Mouse (Mus musculus): ENCODE measurements around the gene Tmem114. TPM values are rescaled to one million over a fixed set of nuclear protein-coding genes. Genes with fewer than 3 reads are reported as not detected.
A peak's percentile ranks its signal among the peaks of the same experiment; 100 is the strongest.

Tmem114 gene
- polyA plus RNA-seq, 1 experiment from 2014 or later: not detected

DNA sequence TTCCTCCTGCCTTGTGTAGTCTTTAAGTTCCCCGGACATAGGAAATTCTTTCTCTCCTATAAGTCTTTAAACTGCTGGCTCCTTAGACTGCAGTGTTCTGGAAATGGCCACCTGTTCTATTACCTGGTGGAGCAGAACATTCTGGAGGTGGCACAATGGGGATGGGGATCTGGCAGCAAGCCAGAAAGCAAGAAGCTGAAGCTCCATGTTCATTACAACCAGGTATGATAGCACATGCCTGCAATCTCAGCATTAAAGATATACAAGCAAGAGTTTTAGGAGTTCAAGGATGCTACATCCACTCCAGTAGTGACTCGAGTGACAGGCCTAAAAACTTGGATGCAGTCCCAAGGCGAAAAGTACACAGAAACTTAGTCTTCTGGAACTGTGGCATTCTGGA, 7.7 kb upstream of the Tmem114 start:
- DNase-seq (ENCODE audit: low spot score) (no peak), ATAC-seq (ENCODE audit: insufficient read depth, low FRiP score, low TSS enrichment) (no peak)
- Histone ChIP-seq H3K27me3 (ENCODE audit: control insufficient read depth, insufficient read depth, low read length) (no peaks in the 10 kb centered on the region), H3K36me3 (ENCODE audit: control insufficient read depth, insufficient read depth, low read length) (no peaks in the 10 kb centered on the region), H3K9ac (ENCODE audit: low read length) (no peak overlapping the region), H3K4me3 (ENCODE audit: low read depth, low read length) (no peak overlapping the region), H3K4me1 (ENCODE audit: control insufficient read depth, insufficient read depth, low read length) (no peaks in the 10 kb centered on the region), H3K9me3 (ENCODE audit: control insufficient read depth, low read length) (no peaks in the 10 kb centered on the region), H3K4me2 (ENCODE audit: low read depth) (no peak overlapping the region), H3K27ac (ENCODE audit: low read depth, low read length) (no peak overlapping the region)
- 88% methylated on average over 3 of the region's 3 CpGs for WGBS

DNA sequence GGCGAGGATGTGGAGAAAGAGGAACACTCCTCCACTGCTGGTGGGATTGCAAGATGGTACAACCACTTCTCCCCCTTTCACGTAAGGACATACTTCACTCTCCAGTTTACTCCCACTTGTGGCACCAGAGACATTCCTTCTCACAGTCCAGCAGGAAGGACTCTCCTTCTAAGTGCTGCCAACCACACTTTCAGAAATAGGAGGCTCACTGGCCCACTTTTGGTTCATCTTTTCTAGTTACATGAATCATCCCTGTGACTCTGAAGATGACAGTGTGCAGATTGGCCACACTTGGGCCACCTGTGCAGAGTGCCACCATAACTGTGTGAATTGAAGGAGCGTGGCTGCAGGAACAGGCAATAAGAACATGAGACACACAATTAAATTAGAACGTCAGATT, 4.6 kb upstream of the Tmem114 start:
- ATAC-seq (ENCODE audit: insufficient read depth, low FRiP score, low TSS enrichment): no peak

DNA sequence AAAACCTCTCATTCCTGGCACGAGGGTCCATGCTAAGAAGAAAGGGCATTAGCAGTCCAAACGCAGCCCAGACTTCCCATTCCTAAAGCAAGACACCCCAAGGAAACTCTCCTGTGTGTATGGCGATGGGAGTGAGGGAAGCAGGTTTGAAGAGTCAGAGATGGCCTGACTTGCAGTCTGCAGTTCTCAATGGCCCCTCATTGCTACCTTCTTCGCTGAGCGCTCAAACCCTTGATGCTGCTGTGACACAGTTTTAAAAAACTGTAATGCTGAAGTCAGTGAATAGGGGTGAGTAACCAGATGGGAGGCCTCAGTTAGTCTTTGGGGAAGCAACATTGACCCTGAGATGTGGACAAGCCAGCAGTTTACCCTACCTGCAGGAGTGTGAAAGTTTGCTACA, 800 bp upstream of the Tmem114 start:
- no peak overlapping the region for H3K9ac ChIP-seq (ENCODE audit: low read length)
- 82% methylated on average over 5 of the region's 5 CpGs for WGBS
- 0 out of 2 replicates have a peak, but pooled peaks cover 4% of the 10 kb centered on the region for H3K4me1 ChIP-seq (ENCODE audit: control insufficient read depth, insufficient read depth, low read length)
- ATAC-seq (ENCODE audit: insufficient read depth, low FRiP score, low TSS enrichment): no peak
- H3K9me3 ChIP-seq (ENCODE audit: control insufficient read depth, low read length): no peaks in the 10 kb centered on the region
- H3K27ac ChIP-seq (ENCODE audit: low read depth, low read length): no peak overlapping the region
- H3K36me3 ChIP-seq (ENCODE audit: control insufficient read depth, insufficient read depth, low read length): no peaks in the 10 kb centered on the region
- H3K4me2 ChIP-seq (ENCODE audit: low read depth): no peak overlapping the region
- DNase-seq (ENCODE audit: low spot score): no peak
- no peak overlapping the region for H3K4me3 ChIP-seq (ENCODE audit: low read depth, low read length)
- peaks cover 33% of the 10 kb centered on the region for H3K27me3 ChIP-seq (ENCODE audit: control insufficient read depth, insufficient read depth, low read length)

More for the DNA sequence above, 4.6 kb upstream of the Tmem114 start:
- H3K9ac ChIP-seq (ENCODE audit: low read length): no peak overlapping the region
- H3K4me1 ChIP-seq (ENCODE audit: control insufficient read depth, insufficient read depth, low read length): 0 out of 2 replicates have a peak, but pooled peaks cover 1% of the 10 kb centered on the region
- H3K36me3 ChIP-seq (ENCODE audit: control insufficient read depth, insufficient read depth, low read length): no peaks in the 10 kb centered on the region
- 82% methylated on average over 3 of the region's 4 CpGs for WGBS
- no peak for DNase-seq (ENCODE audit: low spot score)
- no peaks in the 10 kb centered on the region for H3K9me3 ChIP-seq (ENCODE audit: control insufficient read depth, low read length)
- no peak overlapping the region for H3K4me2 ChIP-seq (ENCODE audit: low read depth)
- peaks cover 15% of the 10 kb centered on the region for H3K27me3 ChIP-seq (ENCODE audit: control insufficient read depth, insufficient read depth, low read length)
- H3K4me3 ChIP-seq (ENCODE audit: low read depth, low read length): no peak overlapping the region
- H3K27ac ChIP-seq (ENCODE audit: low read depth, low read length): no peak overlapping the region

DNA sequence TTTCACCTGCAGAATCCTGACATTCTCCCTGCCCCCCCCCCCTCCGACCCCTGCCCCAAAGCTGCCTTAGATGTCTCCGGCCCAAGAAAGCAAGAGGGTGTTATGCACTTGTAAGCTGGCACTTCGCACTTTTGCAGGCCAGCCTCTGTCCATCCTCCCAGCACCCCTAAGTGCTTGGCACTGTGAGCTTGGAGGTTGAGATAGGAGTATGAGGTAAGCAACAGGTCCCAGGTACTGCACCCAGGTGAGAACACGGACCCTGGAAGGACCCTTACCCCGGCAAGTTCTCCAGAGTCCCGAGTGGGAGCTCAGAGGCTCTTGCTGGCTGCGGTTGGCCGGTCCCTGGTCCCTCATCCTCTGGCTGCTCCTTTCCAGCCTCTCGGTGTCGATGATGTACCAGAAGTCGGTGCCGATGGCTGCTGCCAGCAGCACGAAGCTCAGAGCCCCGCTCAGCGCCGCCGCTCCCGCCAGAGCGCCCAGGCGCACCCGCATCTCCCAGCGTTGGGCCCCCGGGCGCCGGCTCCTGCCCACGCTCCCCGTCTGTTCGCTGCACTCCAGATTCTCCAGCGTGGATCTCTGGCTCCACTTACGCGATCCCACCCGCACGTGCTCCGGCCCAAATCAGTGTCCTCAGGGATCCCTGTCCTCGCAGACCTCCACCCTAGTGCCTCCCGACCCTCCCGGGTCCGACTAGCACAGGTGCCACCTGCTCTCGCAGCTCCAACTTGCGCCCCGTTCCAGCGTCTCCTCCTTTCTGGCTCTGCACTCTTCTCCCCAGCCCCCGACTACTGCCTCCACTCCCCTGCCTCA, 570 bp downstream of the Tmem114 start:
- WGBS: 3% methylated on average over 43 of the region's 43 CpGs
- peaks cover 33% of the 10 kb centered on the region for H3K27me3 ChIP-seq (ENCODE audit: control insufficient read depth, insufficient read depth, low read length)
- 0 out of 2 replicates have a peak, but pooled peaks cover 4% of the 10 kb centered on the region for H3K4me1 ChIP-seq (ENCODE audit: control insufficient read depth, insufficient read depth, low read length)
- H3K9me3 ChIP-seq (ENCODE audit: control insufficient read depth, low read length): no peaks in the 10 kb centered on the region
- H3K36me3 ChIP-seq (ENCODE audit: control insufficient read depth, insufficient read depth, low read length): no peaks in the 10 kb centered on the region
- no peak for DNase-seq (ENCODE audit: low spot score)
- no peak overlapping the region for H3K27ac ChIP-seq (ENCODE audit: low read depth, low read length)
- no peak for ATAC-seq (ENCODE audit: insufficient read depth, low FRiP score, low TSS enrichment)
- peak overlapping the region; percentile 48 for H3K4me2 ChIP-seq (ENCODE audit: low read depth)
- H3K4me3 ChIP-seq (ENCODE audit: low read depth, low read length): peak overlapping the region; percentile 27; the same call in 1 of the 2 replicates
- no peak overlapping the region for H3K9ac ChIP-seq (ENCODE audit: low read length)

DNA sequence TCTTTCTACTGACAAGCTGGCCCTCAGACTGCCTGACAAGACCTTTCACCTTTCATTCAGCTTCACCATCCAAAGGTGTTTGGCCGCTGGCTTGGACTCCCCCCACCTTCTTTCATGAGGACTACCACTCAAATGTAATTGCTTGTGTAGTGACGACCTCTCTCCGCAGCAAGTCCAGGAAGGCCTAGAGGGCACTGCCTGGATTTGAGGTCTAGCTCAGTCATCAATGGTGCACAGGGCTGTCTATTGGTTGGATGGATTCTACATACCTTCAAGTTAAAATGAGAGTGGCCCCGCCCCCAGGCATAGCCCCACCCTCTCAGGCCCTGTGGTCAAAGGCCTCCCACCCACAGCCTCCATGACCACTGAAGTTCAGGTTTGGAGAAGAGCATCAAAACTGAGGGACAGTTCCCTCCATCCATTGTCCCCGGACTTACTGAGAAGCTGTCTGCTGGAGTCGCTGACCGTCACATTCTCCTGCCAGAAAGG, 1.3 kb downstream of the Tmem114 start:
- H3K27me3 ChIP-seq (ENCODE audit: control insufficient read depth, insufficient read depth, low read length): peaks cover 33% of the 10 kb centered on the region
- H3K36me3 ChIP-seq (ENCODE audit: control insufficient read depth, insufficient read depth, low read length): no peaks in the 10 kb centered on the region
- H3K27ac ChIP-seq (ENCODE audit: low read depth, low read length): no peak overlapping the region
- no peak overlapping the region for H3K9ac ChIP-seq (ENCODE audit: low read length)
- ATAC-seq (ENCODE audit: insufficient read depth, low FRiP score, low TSS enrichment): no peak
- DNase-seq (ENCODE audit: low spot score): no peak
- no peaks in the 10 kb centered on the region for H3K9me3 ChIP-seq (ENCODE audit: control insufficient read depth, low read length)
- 41% methylated on average over 7 of the region's 7 CpGs for WGBS
- 0 out of 2 replicates have a peak, but pooled peaks cover 4% of the 10 kb centered on the region for H3K4me1 ChIP-seq (ENCODE audit: control insufficient read depth, insufficient read depth, low read length)
- no peak overlapping the region for H3K4me2 ChIP-seq (ENCODE audit: low read depth)
- no peak overlapping the region for H3K4me3 ChIP-seq (ENCODE audit: low read depth, low read length)

DNA sequence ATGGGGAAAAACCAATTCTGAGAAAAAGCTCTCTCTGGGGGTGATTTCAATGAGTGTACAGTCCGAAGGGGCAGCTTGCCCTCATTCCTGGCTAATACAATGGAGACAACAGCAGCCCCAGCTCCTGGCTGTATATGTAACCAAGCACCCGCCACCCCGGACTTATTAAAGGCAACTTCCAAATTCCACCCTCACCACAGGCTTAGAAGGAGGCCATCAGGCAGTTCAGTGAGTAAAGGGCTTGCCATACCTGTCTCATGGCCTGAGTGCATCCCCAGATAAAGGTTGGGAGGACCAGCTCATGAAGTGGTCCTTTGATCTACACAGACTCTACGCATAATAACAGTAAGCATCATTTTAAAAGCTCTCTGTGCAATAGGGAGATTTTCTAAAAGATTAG, 4.1 kb downstream of the Tmem114 start:
- H3K27me3 ChIP-seq (ENCODE audit: control insufficient read depth, insufficient read depth, low read length): peaks cover 31% of the 10 kb centered on the region
- no peaks in the 10 kb centered on the region for H3K9me3 ChIP-seq (ENCODE audit: control insufficient read depth, low read length)
- H3K4me1 ChIP-seq (ENCODE audit: control insufficient read depth, insufficient read depth, low read length): 0 out of 2 replicates have a peak, but pooled peaks cover 4% of the 10 kb centered on the region
- no peak overlapping the region for H3K4me2 ChIP-seq (ENCODE audit: low read depth)
- DNase-seq (ENCODE audit: low spot score) (no peak), ATAC-seq (ENCODE audit: insufficient read depth, low FRiP score, low TSS enrichment) (no peak)
- no peak overlapping the region for H3K9ac ChIP-seq (ENCODE audit: low read length)
- no peaks in the 10 kb centered on the region for H3K36me3 ChIP-seq (ENCODE audit: control insufficient read depth, insufficient read depth, low read length)
- WGBS: 95% methylated on average over 4 of the region's 4 CpGs
- no peak overlapping the region for H3K4me3 ChIP-seq (ENCODE audit: low read depth, low read length)
- H3K27ac ChIP-seq (ENCODE audit: low read depth, low read length): no peak overlapping the region

DNA sequence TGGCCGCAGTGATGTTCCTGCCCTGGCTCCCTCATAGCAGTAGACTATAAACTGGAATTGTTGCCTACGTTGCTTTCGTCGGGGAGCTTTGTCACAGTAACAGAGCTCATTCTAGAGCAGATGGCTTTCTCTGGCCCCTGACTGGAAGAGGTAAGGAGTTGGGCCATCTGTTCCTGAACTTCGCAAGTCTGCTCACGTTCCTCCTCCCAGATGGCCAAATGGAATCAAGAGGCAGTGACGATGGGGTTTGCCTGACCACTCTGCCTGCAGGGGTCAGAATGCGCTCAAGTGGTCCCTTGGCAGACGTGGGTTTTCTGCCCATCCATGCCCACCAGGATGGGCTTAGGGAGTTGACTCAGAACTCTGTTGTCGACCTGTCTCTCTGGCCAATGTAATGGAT, 4.6 kb downstream of the Tmem114 start:
- H3K4me2 ChIP-seq (ENCODE audit: low read depth): no peak overlapping the region
- no peak for ATAC-seq (ENCODE audit: insufficient read depth, low FRiP score, low TSS enrichment)
- 69% methylated on average over 10 of the region's 10 CpGs for WGBS
- H3K27ac ChIP-seq (ENCODE audit: low read depth, low read length): no peak overlapping the region
- H3K9ac ChIP-seq (ENCODE audit: low read length): no peak overlapping the region
- no peaks in the 10 kb centered on the region for H3K9me3 ChIP-seq (ENCODE audit: control insufficient read depth, low read length)
- 0 out of 2 replicates have a peak, but pooled peaks cover 4% of the 10 kb centered on the region for H3K4me1 ChIP-seq (ENCODE audit: control insufficient read depth, insufficient read depth, low read length)
- DNase-seq (ENCODE audit: low spot score): no peak
- H3K36me3 ChIP-seq (ENCODE audit: control insufficient read depth, insufficient read depth, low read length): no peaks in the 10 kb centered on the region
- peaks cover 26% of the 10 kb centered on the region for H3K27me3 ChIP-seq (ENCODE audit: control insufficient read depth, insufficient read depth, low read length)
- no peak overlapping the region for H3K4me3 ChIP-seq (ENCODE audit: low read depth, low read length)

DNA sequence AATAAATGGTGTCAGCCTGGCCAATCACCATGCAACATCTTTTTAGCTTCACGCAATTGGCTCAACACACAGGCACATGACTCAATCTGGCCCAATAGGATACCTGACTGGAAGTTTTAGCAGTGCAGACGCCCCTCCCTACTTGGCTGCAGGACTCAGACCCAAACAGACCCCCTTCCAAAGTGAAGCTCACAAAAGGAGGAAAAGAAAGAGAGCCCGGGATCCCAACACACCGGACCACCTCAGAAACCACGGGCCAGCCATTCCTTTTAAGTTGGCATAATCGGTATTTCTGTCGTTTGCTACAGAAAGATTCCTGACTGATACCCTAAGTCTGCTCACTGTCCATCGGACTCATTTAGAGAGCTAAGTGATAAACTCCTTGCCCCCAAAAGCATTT, 5.3 kb downstream of the Tmem114 start:
- ATAC-seq (ENCODE audit: insufficient read depth, low FRiP score, low TSS enrichment) (no peak), DNase-seq (ENCODE audit: low spot score) (no peak)
- H3K27ac ChIP-seq (ENCODE audit: low read depth, low read length): no peak overlapping the region
- no peaks in the 10 kb centered on the region for H3K36me3 ChIP-seq (ENCODE audit: control insufficient read depth, insufficient read depth, low read length)
- peaks cover 19% of the 10 kb centered on the region for H3K27me3 ChIP-seq (ENCODE audit: control insufficient read depth, insufficient read depth, low read length)
- no peak overlapping the region for H3K4me3 ChIP-seq (ENCODE audit: low read depth, low read length)
- H3K9me3 ChIP-seq (ENCODE audit: control insufficient read depth, low read length): no peaks in the 10 kb centered on the region
- H3K4me2 ChIP-seq (ENCODE audit: low read depth): no peak overlapping the region
- 94% methylated on average over 8 of the region's 8 CpGs for WGBS
- no peak overlapping the region for H3K9ac ChIP-seq (ENCODE audit: low read length)
- H3K4me1 ChIP-seq (ENCODE audit: control insufficient read depth, insufficient read depth, low read length): 0 out of 2 replicates have a peak, but pooled peaks cover 4% of the 10 kb centered on the region

DNA sequence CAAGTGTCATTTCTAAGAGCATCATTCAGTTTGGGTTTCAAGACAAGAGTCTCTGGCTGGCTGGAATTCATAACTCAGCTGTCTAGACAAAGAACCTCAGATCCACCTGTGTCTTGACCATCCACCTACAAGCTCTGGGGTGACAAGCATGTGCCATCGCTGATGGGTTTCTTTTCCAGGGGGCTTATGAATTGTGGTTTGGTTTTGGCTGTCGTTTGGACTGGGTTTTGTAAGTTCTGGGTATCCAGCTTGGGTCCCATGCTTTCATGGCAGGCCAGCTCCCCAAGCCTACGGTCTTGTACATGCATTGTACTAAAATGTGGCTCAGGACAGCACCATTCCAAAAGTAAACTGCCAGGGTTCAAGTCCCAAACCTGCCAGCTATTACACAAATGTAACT, 6.8 kb downstream of the Tmem114 start:
- no peak for DNase-seq (ENCODE audit: low spot score)
- Histone ChIP-seq H3K36me3 (ENCODE audit: control insufficient read depth, insufficient read depth, low read length) (no peaks in the 10 kb centered on the region), H3K4me1 (ENCODE audit: control insufficient read depth, insufficient read depth, low read length) (no peaks in the 10 kb centered on the region), H3K27me3 (ENCODE audit: control insufficient read depth, insufficient read depth, low read length) (peaks cover 3% of the 10 kb centered on the region), H3K4me2 (ENCODE audit: low read depth) (no peak overlapping the region), H3K9me3 (ENCODE audit: control insufficient read depth, low read length) (no peaks in the 10 kb centered on the region), H3K27ac (ENCODE audit: low read depth, low read length) (no peak overlapping the region), H3K4me3 (ENCODE audit: low read depth, low read length) (no peak overlapping the region), H3K9ac (ENCODE audit: low read length) (no peak overlapping the region)
- WGBS: 86% methylated on average over 3 of the region's 3 CpGs
- ATAC-seq (ENCODE audit: insufficient read depth, low FRiP score, low TSS enrichment): no peak

Measured in neural tube, embryonic 11.5 days (tissue).